Mouse (Mus musculus) spleen, postnatal 4 days (tissue): ENCODE measurements around the gene Borcs8.

Source experiments
- DNase-seq, 2 experiments: peaks; one replicate each; pipeline ENCODE4 v3.0.0; 2022; ENCODE audit warnings: low spot score in 2 of 2

Gene Borcs8

GRCm38 (mm10) chr8:70134086-70134485 lies 5.2 kb upstream of the Borcs8 start:
- DNase-seq, result no peak

GRCm38 (mm10) chr8:70134931-70135330 lies 4.4 kb upstream of the Borcs8 start:
- no peak for DNase-seq

- DNase-seq, result no peak
Observed at GRCm38 (mm10) chr8:70136591-70136990, 2.7 kb upstream of the Borcs8 start.

- no peak for DNase-seq
Observed at GRCm38 (mm10) chr8:70137890-70138289, 1.4 kb upstream of the Borcs8 start.

GRCm38 (mm10) chr8:70139981-70140380 lies 682 bp downstream of the Borcs8 start:
- DNase-seq, result no peak

- DNase-seq, result no peak
Observed at GRCm38 (mm10) chr8:70147678-70148607, 8.6 kb downstream of the Borcs8 start.

GRCm38 (mm10) chr8:70150158-70150557 lies 10.9 kb downstream of the Borcs8 start:
- DNase-seq, result no peak

GRCm38 (mm10) chr8:70152537-70153257 lies 13.4 kb downstream of the Borcs8 start:
- DNase-seq, result peak; percentile 80 to 89

GRCm38 (mm10) chr8:70157240-70157800 lies 18.0 kb downstream of the Borcs8 start:
- DNase-seq, result no peak

- DNase-seq, result peak; percentile 79 to 85
Observed at GRCm38 (mm10) chr8:70158069-70158853, 19.0 kb downstream of the Borcs8 start.

GRCm38 (mm10) chr8:70159211-70159610 lies 19.9 kb downstream of the Borcs8 start:
- DNase-seq, result no peak

- peak; percentile 51 to 71 for DNase-seq
Observed at GRCm38 (mm10) chr8:70160015-70160414, 20.7 kb downstream of the Borcs8 start.

- DNase-seq, result no peak
Observed at GRCm38 (mm10) chr8:70163316-70163715, 24.0 kb downstream of the Borcs8 start.

GRCm38 (mm10) chr8:70166504-70167110 lies 27.3 kb downstream of the Borcs8 start:
- peak; percentile 73 to 94 for DNase-seq

- no peak for DNase-seq
Observed at GRCm38 (mm10) chr8:70170116-70170515, 30.8 kb downstream of the Borcs8 start.

- DNase-seq, result no peak
Observed at GRCm38 (mm10) chr8:70170748-70171147, 31.4 kb downstream of the Borcs8 start.

- DNase-seq, result no peak
Observed at GRCm38 (mm10) chr8:70171240-70171639, 31.9 kb downstream of the Borcs8 start.

- DNase-seq, result peak; percentile 88 to 91
Observed at GRCm38 (mm10) chr8:70172043-70172681, 32.9 kb downstream of the Borcs8 start, which contains the start of gene Tmem161a. Gene Tmem161a (plus strand): TSS chr8:70172356.

GRCm38 (mm10) chr8:70173320-70173719 lies 34.0 kb downstream of the Borcs8 start:
- no peak for DNase-seq

- no peak for DNase-seq
Observed at GRCm38 (mm10) chr8:70174079-70174478, 34.8 kb downstream of the Borcs8 start.

- DNase-seq, result no peak
Observed at GRCm38 (mm10) chr8:70178231-70178630, 38.9 kb downstream of the Borcs8 start.
